Mouse (Mus musculus) gastrocnemius, postnatal 4 days (tissue): Measurements from ENCODE around the gene Gpr180. TPM values are rescaled to one million over a fixed set of nuclear protein-coding genes. Genes with fewer than 3 reads are reported as not detected.
"Not testable (repeated sequence)": the region's sequence is repeated elsewhere in the genome, so short reads cannot be mapped to it uniquely, and the experiment has no call there.

Experiments used
- DNase-seq, 2 experiments: peaks; one replicate each; pipeline ENCODE4 v3.0.0; 2021 to 2022; ENCODE audit warnings: low spot score in 2 of 2, mixed read lengths in 2 of 2
- long read RNA-seq, 2 experiments: library from polyadenylated mRNA; stranded (forward); transcript quantifications; one replicate each; pipeline ENCODE4 v2.0.0; 2021
- total RNA-seq, 2 experiments: library from RNA; stranded (reverse); gene quantifications; 2 replicates each; pipeline ENCODE4 v1.2.3; 2021

Gene Gpr180
- total RNA-seq, result 10 to 100 TPM; 38.9 to 41.0 TPM
- long read RNA-seq, experiment 1, transcript Gpr180-201 (9 exons, 1,875 nt), result major isoform, 34 of 93 reads
- long read RNA-seq, experiment 1, partial matches to known transcripts, result 11 of 93 reads
- long read RNA-seq, experiment 1, other reads (novel, unspliced or antisense), result 48 of 93 reads
- long read RNA-seq, experiment 2, transcript Gpr180-201 (9 exons, 1,875 nt), result major isoform, 51 of 93 reads
- long read RNA-seq, experiment 2, partial matches to known transcripts, result 5 of 93 reads
- long read RNA-seq, experiment 2, other reads (novel, unspliced or antisense), result 37 of 93 reads

GRCm38 (mm10) chr14:118136744-118137452, at the start of gene Gpr180:
Gpr180 (plus strand) TSS chr14:118137158.
- DNase-seq, result peak; percentile 92 to 98

- DNase-seq, result no peak
Measured at GRCm38 (mm10) chr14:118088437-118089207, 48.3 kb upstream of the Gpr180 start.

GRCm38 (mm10) chr14:118089215-118089805, 47.6 kb upstream of the Gpr180 start:
- DNase-seq, result peak; percentile 93 to 95

GRCm38 (mm10) chr14:118089806-118090392, 47.1 kb upstream of the Gpr180 start:
- no peak for DNase-seq

GRCm38 (mm10) chr14:118098265-118098664, 38.7 kb upstream of the Gpr180 start:
- no peak for DNase-seq

- no peak for DNase-seq
Measured at GRCm38 (mm10) chr14:118101227-118101990, 35.5 kb upstream of the Gpr180 start.

- not testable (repeated sequence) for DNase-seq
Measured at GRCm38 (mm10) chr14:118107479-118107878, 29.5 kb upstream of the Gpr180 start.

GRCm38 (mm10) chr14:118113116-118113515, 23.8 kb upstream of the Gpr180 start:
- no peak for DNase-seq

GRCm38 (mm10) chr14:118124129-118124528, 12.8 kb upstream of the Gpr180 start:
- no peak for DNase-seq

- no peak for DNase-seq
Measured at GRCm38 (mm10) chr14:118124771-118125170, 12.2 kb upstream of the Gpr180 start.

- no peak for DNase-seq
Measured at GRCm38 (mm10) chr14:118126301-118126700, 10.7 kb upstream of the Gpr180 start.

GRCm38 (mm10) chr14:118131472-118131871, 5.5 kb upstream of the Gpr180 start:
- no peak for DNase-seq

GRCm38 (mm10) chr14:118131931-118132641, 4.9 kb upstream of the Gpr180 start:
- DNase-seq, result no peak

GRCm38 (mm10) chr14:118132642-118132977, 4.3 kb upstream of the Gpr180 start, which contains the start of gene Tgds:
Tgds (minus strand) TSS chr14:118132755.
- peak; percentile 95 to 99 for DNase-seq

GRCm38 (mm10) chr14:118137487-118137886, 529 bp downstream of the Gpr180 start:
- DNase-seq, result no peak

- DNase-seq, result no peak
Measured at GRCm38 (mm10) chr14:118142283-118142682, 5.3 kb downstream of the Gpr180 start.

- DNase-seq, result no peak
Measured at GRCm38 (mm10) chr14:118148046-118148445, 11.1 kb downstream of the Gpr180 start.

GRCm38 (mm10) chr14:118148554-118148953, 11.6 kb downstream of the Gpr180 start:
- no peak for DNase-seq

- DNase-seq, result no peak
Measured at GRCm38 (mm10) chr14:118150656-118151551, 13.9 kb downstream of the Gpr180 start.
